Mouse (Mus musculus): Measurements from ENCODE around the gene Neurl1a. TPM values are rescaled to one million over a fixed set of nuclear protein-coding genes. Genes with fewer than 3 reads are reported as not detected.

Neurl1a gene
- total RNA-seq, 2 experiments from 2014 or later, result 1.0 to 1.1 TPM

DNA sequence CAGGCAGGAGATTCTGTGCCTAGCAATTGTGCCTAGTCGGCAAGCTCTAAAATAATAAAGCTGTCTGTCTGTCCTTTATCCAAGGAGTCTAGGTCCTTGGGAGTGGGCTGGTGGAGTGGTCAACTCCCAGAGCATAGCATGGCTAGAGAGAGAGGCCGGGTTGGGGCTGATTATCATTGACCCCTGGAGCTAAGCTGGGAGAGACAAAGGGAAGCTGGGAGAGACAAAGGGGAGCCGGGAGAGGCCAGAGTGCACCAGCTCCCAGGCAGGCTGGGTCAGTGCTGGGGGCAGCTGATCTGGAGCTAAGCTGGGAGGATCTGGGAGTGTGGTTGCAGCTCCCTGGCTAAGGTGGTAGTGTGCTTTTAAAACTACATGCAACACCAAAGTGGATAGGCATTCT is 11.9 kb upstream of the Neurl1a start:
- intact Hi-C loops (cut with DNase I), result no loop called here
- no peak for DNase-seq (ENCODE audit: low spot score)

DNA sequence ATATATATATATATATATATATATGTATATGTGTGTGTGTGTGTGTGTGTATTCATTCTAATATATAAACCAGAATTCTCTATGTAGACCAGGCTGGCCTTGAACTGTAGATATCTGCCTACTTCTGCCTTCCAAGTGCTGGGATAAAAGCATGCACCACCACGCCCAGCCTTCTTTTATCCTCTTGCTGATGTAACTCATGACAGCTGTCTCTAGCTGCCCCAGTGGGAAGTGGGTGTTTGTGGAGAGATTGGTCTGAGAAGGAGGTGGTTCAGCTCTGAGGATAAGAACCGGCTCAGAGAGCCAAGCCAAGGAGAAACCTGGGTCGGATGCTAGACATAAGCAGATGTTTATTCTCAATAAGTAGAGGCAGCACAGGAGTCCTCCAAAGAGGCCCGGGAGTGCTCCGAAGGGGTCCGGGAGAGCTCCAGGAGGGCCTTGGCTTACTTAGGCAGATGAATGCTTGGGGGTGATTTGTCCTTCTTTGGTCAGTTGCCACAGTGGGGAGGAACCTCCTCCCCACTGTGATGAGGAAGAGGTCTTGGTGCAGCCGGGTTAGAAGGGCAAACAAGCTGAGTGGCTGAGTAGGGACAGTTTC is 10.9 kb upstream of the Neurl1a start:
- DNase-seq (ENCODE audit: low spot score), result no peak
- intact Hi-C loops (cut with DNase I), result loop anchor here (1.0 kb wide), 1 partner anchor 46 kb away; no protein-coding TSS in a partner anchor

GRCm38 (mm10) chr19:47168223-47168622 is 10.4 kb upstream of the Neurl1a start:
- intact Hi-C loops (cut with DNase I), result loop anchor here (1.0 kb wide), 1 partner anchor 47 kb away; no protein-coding TSS in a partner anchor
- no peak for DNase-seq (ENCODE audit: low spot score)

- intact Hi-C loops (cut with DNase I), result loop anchor here (1.0 kb wide), 1 partner anchor 48 kb away; no protein-coding TSS in a partner anchor
Measured at GRCm38 (mm10) chr19:47168793-47169412, 9.7 kb upstream of the Neurl1a start.

DNA sequence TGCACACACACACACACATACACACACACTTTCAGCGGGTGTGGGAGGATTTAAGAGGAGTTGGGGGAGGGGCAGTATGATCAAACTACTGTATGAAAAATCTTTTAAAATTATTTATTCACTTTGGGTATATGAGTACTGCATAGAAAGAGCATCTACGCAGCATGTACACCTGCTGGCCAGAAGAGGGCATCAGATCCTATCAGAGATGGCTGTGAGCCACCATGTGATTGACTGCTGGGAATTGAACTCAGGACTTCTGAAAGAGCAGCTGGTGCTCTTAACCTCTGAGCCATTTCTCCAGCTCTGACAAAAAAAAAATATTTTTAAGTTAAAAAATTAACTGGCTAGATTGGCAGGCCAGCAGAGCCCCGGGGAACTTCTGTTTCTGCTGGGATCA is 4.1 kb upstream of the Neurl1a start:
- intact Hi-C loops (cut with DNase I), result loop anchor here (2.0 kb wide), 1 partner anchor 164 kb away; no protein-coding TSS in a partner anchor
- no peak for DNase-seq (ENCODE audit: low spot score)

More at GRCm38 (mm10) chr19:47168793-47169412, 9.7 kb upstream of the Neurl1a start:
- DNase-seq (ENCODE audit: low spot score), result peak; percentile 44

GRCm38 (mm10) chr19:47175472-47175871 is 3.1 kb upstream of the Neurl1a start:
- DNase-seq (ENCODE audit: low spot score), result no peak
- intact Hi-C loops (cut with DNase I), result loop anchor here (2.0 to 5.0 kb wide), 2 partner anchors 87 to 163 kb away; no protein-coding TSS in a partner anchor

DNA sequence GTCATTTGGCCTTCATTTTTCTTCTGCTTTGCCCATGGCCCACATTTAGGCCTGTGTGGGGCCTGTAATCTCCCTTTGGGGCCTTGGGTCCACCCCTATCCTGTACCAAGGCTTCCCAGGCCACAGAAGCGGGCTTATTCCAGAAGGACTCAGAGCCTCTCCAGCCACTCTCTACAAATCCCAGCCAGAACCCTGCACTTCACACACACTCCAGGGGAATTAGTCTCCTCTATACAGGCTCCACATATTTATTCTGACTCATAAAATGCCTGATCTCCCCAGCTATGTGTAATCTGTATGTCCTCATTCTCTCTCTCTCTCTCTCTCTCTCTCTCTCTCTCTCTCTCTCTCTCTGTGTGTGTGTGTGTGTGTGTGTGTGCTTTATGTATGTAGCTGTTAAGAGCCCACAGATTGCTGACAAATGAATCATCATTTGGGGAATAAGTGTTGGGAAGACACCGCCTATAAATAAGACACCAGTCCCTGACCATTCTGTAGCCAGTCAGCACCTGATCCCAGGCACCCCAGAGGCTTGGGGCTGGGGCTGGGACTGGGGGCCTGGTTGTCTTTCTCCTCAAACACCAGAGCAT is 1.6 kb upstream of the Neurl1a start:
- no peak for DNase-seq (ENCODE audit: low spot score)
- intact Hi-C loops (cut with DNase I), result loop anchor here (5.0 kb wide), 1 partner anchor 85 kb away; no protein-coding TSS in a partner anchor

DNA sequence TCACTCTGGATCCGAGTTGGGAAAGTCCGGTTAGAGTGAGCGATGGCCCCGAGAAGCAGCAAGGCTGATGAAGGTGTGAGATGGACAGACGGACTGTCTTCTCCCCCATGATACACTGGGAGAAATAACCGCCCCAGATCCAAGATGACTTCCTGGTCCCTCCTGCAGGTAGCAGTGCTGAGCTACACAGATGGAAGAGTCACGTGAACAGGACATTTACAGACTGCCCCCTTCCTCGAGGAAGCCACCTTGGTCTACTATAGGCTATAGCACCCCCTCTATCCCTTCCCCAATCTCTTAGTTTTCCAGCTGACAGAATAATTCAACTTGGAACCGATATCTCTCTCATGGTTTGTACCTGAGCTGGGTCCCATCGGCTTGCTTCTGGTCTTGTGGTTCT is 619 bp upstream of the Neurl1a start:
- intact Hi-C loops (cut with DNase I), result loop anchor here (5.0 kb wide), 1 partner anchor 84 kb away; no protein-coding TSS in a partner anchor
- DNase-seq (ENCODE audit: low spot score), result no peak

DNA sequence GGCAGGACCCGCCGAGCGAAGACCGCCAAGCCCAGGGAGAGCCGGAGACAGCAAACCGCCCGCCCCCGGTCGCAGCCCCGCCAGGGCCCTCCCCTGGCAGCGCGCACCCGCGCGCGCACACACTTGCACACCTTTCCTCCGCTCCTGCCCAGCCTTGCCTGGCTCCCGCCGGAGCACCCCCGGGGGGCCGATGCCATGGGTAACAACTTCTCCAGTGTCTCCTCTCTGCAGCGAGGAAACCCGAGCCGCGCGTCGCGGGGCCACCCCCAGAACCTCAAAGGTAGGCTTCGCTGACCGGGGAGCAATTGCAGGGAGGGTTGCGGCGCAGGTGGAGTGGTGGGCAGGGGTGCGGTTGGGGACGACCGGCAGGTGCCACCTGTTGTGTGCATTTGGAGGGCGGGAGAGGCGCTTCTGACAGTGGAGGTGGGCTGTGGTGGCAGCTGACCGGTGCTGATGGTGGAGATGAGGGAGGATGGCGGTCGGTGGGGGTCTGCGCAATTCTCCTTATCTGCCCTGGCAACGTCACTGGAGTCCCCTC is 721 bp downstream of the Neurl1a start:
- intact Hi-C loops (cut with DNase I), result loop anchor here (5.0 kb wide), 1 partner anchor 83 kb away; no protein-coding TSS in a partner anchor
- no peak for DNase-seq (ENCODE audit: low spot score)

- intact Hi-C loops (cut with DNase I), result no loop called here
- no peak for DNase-seq (ENCODE audit: low spot score)
Measured at GRCm38 (mm10) chr19:47180011-47180410, 1.4 kb downstream of the Neurl1a start.

GRCm38 (mm10) chr19:47184221-47184620 is 5.6 kb downstream of the Neurl1a start:
- intact Hi-C loops (cut with DNase I), result no loop called here
- DNase-seq (ENCODE audit: low spot score), result no peak

DNA sequence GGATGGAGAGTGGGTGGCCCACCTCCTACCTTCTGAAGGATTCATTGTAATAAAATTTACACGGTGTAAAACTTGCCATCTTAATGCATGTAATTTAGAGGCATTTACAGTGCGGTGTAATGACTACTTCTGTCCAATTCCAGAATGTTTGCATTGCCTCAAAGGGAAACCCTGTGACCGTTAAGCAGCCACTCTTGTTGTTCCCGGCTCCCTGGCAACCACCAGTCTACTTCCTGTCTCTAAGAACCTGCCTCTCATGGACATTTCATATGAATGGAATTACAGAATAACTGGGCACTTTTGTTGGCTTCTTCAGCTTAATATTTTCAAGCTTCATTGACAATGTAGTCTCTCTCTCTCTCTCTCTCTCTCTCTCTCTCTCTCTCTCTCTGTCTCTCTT is 6.1 kb downstream of the Neurl1a start:
- no peak for DNase-seq (ENCODE audit: low spot score)
- intact Hi-C loops (cut with DNase I), result no loop called here

DNA sequence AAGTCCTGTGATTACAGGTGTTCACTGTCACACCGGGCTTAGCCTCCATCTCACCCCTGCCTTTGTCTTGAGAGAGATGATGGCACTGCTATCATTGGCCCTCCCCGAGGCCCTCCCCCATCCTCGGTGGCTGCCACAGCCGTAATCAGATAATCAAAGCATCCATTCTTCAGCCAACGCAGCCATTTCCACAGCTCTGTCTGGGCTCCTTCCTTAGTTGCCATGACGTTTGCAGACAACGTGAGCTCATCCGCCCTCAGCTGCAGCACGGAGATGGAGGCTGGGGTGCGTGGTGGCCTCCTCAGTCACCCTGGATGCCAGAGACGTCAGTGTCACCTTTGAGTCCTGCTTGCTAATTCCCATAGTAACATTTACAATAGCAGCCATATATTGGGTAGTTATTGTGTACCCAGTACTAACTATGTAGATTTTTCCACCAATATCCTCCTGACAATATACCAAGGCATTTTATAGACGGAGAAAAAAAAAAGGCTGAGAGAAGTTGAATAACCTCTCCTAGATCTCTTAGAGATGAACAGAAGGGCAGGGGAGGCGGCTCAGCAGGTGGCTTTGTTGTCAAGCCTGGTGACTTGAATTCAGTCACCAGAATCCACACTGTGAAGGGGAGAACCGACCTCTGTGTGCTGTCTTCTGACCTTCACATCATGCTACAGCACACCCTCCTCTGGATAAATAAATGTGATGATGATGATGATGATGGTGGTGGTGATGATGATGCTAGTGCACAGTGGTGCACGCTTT is 8.1 kb downstream of the Neurl1a start:
- DNase-seq (ENCODE audit: low spot score), result no peak
- intact Hi-C loops (cut with DNase I), result no loop called here

- intact Hi-C loops (cut with DNase I), result no loop called here
- no peak for DNase-seq (ENCODE audit: low spot score)
Measured at GRCm38 (mm10) chr19:47188515-47189128, 10.0 kb downstream of the Neurl1a start.

DNA sequence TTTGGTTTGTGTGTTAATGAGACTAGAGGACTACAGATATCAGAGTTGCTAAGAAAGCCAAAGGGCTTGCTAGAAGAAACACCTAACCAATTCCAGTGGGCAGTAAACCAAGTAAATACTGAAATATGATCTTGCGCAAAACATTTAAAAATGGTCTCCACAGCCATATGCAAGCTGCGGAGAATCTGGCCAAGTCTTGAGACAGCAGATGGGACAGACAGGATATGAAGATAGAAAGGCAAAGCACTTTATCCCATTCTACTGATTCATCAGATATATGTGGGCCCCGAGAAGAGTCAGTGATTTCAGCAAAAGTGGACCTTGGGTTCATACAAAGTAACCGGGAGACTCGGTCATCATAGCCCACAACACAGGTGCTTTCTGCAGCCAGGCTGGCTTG is 13.5 kb downstream of the Neurl1a start:
- intact Hi-C loops (cut with DNase I), result no loop called here
- no peak for DNase-seq (ENCODE audit: low spot score)

DNA sequence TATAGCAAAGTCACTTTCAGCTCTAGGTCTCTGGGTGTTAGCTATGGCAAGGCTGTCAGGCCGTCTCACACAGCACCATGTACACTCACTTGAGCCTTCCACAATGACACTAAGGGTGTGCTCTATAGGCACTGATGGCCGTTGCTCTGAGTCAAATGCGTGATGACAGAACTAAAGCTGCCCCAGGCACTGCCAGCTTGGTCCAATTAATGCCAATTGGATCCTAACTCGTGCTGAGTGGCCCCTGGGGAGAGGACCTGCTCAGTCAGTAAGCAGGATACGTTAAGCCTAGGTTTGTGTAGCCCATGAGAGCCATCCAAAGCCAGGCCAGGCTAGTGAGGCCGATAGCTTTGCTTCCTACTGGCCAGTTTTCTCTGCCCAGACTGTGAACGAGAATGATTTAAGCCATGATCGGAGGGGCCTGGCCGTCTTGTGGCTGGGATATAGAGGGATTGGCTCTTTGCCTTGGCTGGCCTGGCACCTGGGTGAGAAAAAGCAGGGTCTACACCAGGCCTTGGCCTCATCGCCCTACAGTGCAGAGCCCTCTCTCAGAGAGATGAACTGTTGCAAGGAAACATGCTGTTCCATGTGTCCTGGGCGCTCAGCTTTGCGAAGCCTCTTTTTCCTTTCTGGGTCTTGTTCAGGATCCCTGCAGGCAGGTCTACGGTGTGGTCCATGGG is 20.2 kb downstream of the Neurl1a start:
- DNase-seq (ENCODE audit: low spot score), result no peak
- intact Hi-C loops (cut with DNase I), result no loop called here

DNA sequence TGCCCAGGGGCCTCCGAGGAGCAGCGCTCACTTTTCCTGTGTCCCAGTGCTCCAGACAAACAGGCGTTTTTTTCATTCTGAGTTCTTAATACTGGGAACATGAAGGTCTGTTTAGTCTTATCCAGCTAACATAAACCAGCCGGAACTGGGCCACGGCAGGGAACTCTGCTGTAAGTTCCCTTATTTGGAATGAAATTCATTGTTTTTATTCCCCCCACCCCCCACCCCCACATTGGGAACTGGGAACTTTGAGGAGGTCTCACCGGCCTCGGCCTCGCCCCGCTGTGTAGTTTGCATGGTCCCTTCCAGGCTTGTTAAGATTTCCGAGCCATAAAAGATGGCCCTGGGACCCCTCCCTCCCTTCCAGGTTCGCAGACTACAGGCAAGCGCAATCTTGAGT is 23.4 kb downstream of the Neurl1a start:
- intact Hi-C loops (cut with DNase I), result no loop called here
- no peak for DNase-seq (ENCODE audit: low spot score)

DNA sequence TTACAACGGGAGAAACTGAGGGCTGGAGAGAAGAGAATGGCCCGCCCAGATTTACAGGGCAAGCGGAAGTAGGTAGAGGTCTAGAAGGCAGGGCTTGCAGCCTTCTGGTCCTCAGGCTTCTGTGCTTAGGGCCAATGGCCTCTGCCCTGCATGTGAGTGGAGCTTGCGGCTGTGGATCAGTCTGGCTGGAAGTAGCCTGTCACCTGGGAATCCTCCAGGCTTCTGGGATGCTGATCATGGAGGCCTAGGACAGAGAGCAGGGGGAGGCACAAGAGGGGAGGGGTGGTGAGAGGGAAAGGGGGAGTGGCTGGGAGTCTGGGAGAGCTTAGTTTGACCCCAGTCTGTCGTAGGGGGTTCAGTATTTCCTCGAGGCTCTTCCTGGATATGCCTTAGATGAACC is 23.8 kb downstream of the Neurl1a start:
- intact Hi-C loops (cut with DNase I), result no loop called here

GRCm38 (mm10) chr19:47203042-47203441 is 24.4 kb downstream of the Neurl1a start:
- no peak for DNase-seq (ENCODE audit: low spot score)
- intact Hi-C loops (cut with DNase I), result no loop called here

More for the DNA sequence above, 23.8 kb downstream of the Neurl1a start:
- DNase-seq (ENCODE audit: low spot score), result no peak

Data from heart, postnatal 25 days (tissue).